Mouse (Mus musculus): ENCODE measurements around the gene Tpm1. TPM values are rescaled to one million over a fixed set of nuclear protein-coding genes. Genes with fewer than 3 reads are reported as not detected.

The Tpm1 gene
- polyA plus RNA-seq, 1 experiment from 2014 or later = 85.7 TPM

GRCm38 (mm10) chr9:67071596-67071995 is 22.4 kb upstream of the Tpm1 start:
- Histone ChIP-seq H3K4me3 (ENCODE audit: low read depth, low read length) (no peak overlapping the region), H3K9ac (replicated peaks) (no peak overlapping the region), H3K27ac (ENCODE audit: low read depth) (no peak overlapping the region), H3K4me2 (ENCODE audit: low read depth, low read length) (no peak overlapping the region), H3K9me3 (ENCODE audit: low read length) (no peaks in the 10 kb centered on the region), H3K36me3 (replicated peaks; ENCODE audit: insufficient read depth, low read length) (no peaks in the 10 kb centered on the region), H3K27me3 (ENCODE audit: insufficient read depth, low read length) (no peaks in the 10 kb centered on the region), H3K4me1 (ENCODE audit: insufficient read depth) (peaks cover 4% of the 10 kb centered on the region; the same call in 1 of the 2 replicates)
- WGBS (ENCODE audit: insufficient replicate concordance) = 56% methylated on average over 7 of the region's 7 CpGs
- ATAC-seq (no peak), DNase-seq (no peak)
- no peak for TF ChIP-seq EP300 (IDR thresholded peaks at IDR 0.05; ENCODE audit: low read depth)
- TF ChIP-seq CTCF (IDR thresholded peaks at IDR 0.05; ENCODE audit: low read depth) = no peak

- Histone ChIP-seq H3K9ac (replicated peaks) (no peak overlapping the region), H3K9me3 (ENCODE audit: low read length) (no peaks in the 10 kb centered on the region), H3K4me2 (ENCODE audit: low read depth, low read length) (no peak overlapping the region), H3K36me3 (replicated peaks; ENCODE audit: insufficient read depth, low read length) (no peaks in the 10 kb centered on the region), H3K4me1 (ENCODE audit: insufficient read depth) (peaks cover 4% of the 10 kb centered on the region; the same call in 1 of the 2 replicates), H3K27ac (ENCODE audit: low read depth) (no peak overlapping the region), H3K27me3 (ENCODE audit: insufficient read depth, low read length) (no peaks in the 10 kb centered on the region), H3K4me3 (ENCODE audit: low read depth, low read length) (no peak overlapping the region)
- TF ChIP-seq EP300 (IDR thresholded peaks at IDR 0.05; ENCODE audit: low read depth) (no peak), CTCF (IDR thresholded peaks at IDR 0.05; ENCODE audit: low read depth) (no peak)
- DNase-seq (no peak), ATAC-seq (no peak)
- 43% methylated on average over 6 of the region's 6 CpGs for WGBS (ENCODE audit: insufficient replicate concordance)
These were observed 21.9 kb upstream of the Tpm1 start for GRCm38 (mm10) chr9:67071103-67071502.

GRCm38 (mm10) chr9:67066616-67067015 is 17.4 kb upstream of the Tpm1 start:
- H3K9me3 ChIP-seq (ENCODE audit: low read length) = no peaks in the 10 kb centered on the region
- H3K4me3 ChIP-seq (ENCODE audit: low read depth, low read length) = no peak overlapping the region
- no peak overlapping the region for H3K27ac ChIP-seq (ENCODE audit: low read depth)
- H3K9ac ChIP-seq (replicated peaks) = no peak overlapping the region
- TF ChIP-seq CTCF (IDR thresholded peaks at IDR 0.05; ENCODE audit: low read depth) (no peak), EP300 (IDR thresholded peaks at IDR 0.05; ENCODE audit: low read depth) (no peak)
- DNase-seq (no peak), ATAC-seq (no peak)
- no peaks in the 10 kb centered on the region for H3K36me3 ChIP-seq (replicated peaks; ENCODE audit: insufficient read depth, low read length)
- no peak overlapping the region for H3K4me2 ChIP-seq (ENCODE audit: low read depth, low read length)
- no peaks in the 10 kb centered on the region for H3K27me3 ChIP-seq (ENCODE audit: insufficient read depth, low read length)
- H3K4me1 ChIP-seq (ENCODE audit: insufficient read depth) = peaks cover 4% of the 10 kb centered on the region; the same call in 1 of the 2 replicates
- WGBS (ENCODE audit: insufficient replicate concordance) = 87% methylated on average over 6 of the region's 6 CpGs

- TF ChIP-seq CTCF (IDR thresholded peaks at IDR 0.05; ENCODE audit: low read depth) = no peak
- no peak for TF ChIP-seq EP300 (IDR thresholded peaks at IDR 0.05; ENCODE audit: low read depth)
- Histone ChIP-seq H3K9me3 (ENCODE audit: low read length) (no peaks in the 10 kb centered on the region), H3K27ac (ENCODE audit: low read depth) (no peak overlapping the region), H3K9ac (replicated peaks) (no peak overlapping the region), H3K4me2 (ENCODE audit: low read depth, low read length) (no peak overlapping the region), H3K4me1 (ENCODE audit: insufficient read depth) (no peaks in the 10 kb centered on the region), H3K36me3 (replicated peaks; ENCODE audit: insufficient read depth, low read length) (no peaks in the 10 kb centered on the region), H3K27me3 (ENCODE audit: insufficient read depth, low read length) (no peaks in the 10 kb centered on the region), H3K4me3 (ENCODE audit: low read depth, low read length) (no peak overlapping the region)
- no peak for ATAC-seq
- WGBS (ENCODE audit: insufficient replicate concordance) = 75% methylated on average over 12 of the region's 12 CpGs
- no peak for DNase-seq
These were observed 10.5 kb upstream of the Tpm1 start for GRCm38 (mm10) chr9:67059714-67060113.

DNA sequence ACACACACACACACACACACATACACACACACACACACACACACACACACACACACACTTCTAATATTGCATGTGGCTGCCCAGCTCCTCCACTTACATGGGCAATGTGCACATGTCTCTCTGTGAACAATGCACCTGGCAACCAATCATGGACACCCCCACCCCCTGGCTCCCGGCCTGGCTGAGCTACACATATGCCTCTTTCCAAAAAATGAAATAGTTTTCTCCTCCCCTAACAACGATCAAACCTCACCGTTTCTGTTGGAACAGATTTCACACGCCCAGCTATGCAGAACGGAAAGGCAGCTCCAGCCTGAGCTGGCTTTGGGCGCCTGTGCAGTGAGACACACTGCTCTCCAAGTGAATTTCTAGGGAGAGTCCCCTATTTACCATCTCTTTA is 9.2 kb upstream of the Tpm1 start:
- ATAC-seq (no peak), DNase-seq (no peak)
- WGBS (ENCODE audit: insufficient replicate concordance) = 73% methylated on average over 6 of the region's 6 CpGs

GRCm38 (mm10) chr9:67050736-67051337 is 1.6 kb upstream of the Tpm1 start:
- ATAC-seq = no peak
- H3K27me3 ChIP-seq (ENCODE audit: insufficient read depth, low read length) = peaks cover 53% of the 10 kb centered on the region
- DNase-seq = no peak
- H3K36me3 ChIP-seq (replicated peaks; ENCODE audit: insufficient read depth, low read length) = no peaks in the 10 kb centered on the region
- TF ChIP-seq CTCF (IDR thresholded peaks at IDR 0.05; ENCODE audit: low read depth) = no peak
- no peak for TF ChIP-seq EP300 (IDR thresholded peaks at IDR 0.05; ENCODE audit: low read depth)
- no peak overlapping the region for H3K27ac ChIP-seq (ENCODE audit: low read depth)
- H3K4me3 ChIP-seq (ENCODE audit: low read depth, low read length) = no peak overlapping the region
- no peaks in the 10 kb centered on the region for H3K9me3 ChIP-seq (ENCODE audit: low read length)
- WGBS (ENCODE audit: insufficient replicate concordance) = 83% methylated on average over 6 of the region's 6 CpGs
- H3K4me1 ChIP-seq (ENCODE audit: insufficient read depth) = peaks cover 21% of the 10 kb centered on the region
- no peak overlapping the region for H3K9ac ChIP-seq (replicated peaks)
- H3K4me2 ChIP-seq (ENCODE audit: low read depth, low read length) = no peak overlapping the region

More for the DNA sequence above, 9.2 kb upstream of the Tpm1 start:
- no peaks in the 10 kb centered on the region for H3K9me3 ChIP-seq (ENCODE audit: low read length)
- H3K27me3 ChIP-seq (ENCODE audit: insufficient read depth, low read length) = no peaks in the 10 kb centered on the region
- no peak overlapping the region for H3K27ac ChIP-seq (ENCODE audit: low read depth)
- TF ChIP-seq EP300 (IDR thresholded peaks at IDR 0.05; ENCODE audit: low read depth) = no peak
- TF ChIP-seq CTCF (IDR thresholded peaks at IDR 0.05; ENCODE audit: low read depth) = no peak
- H3K4me3 ChIP-seq (ENCODE audit: low read depth, low read length) = no peak overlapping the region
- no peak overlapping the region for H3K4me2 ChIP-seq (ENCODE audit: low read depth, low read length)
- no peaks in the 10 kb centered on the region for H3K4me1 ChIP-seq (ENCODE audit: insufficient read depth)
- no peak overlapping the region for H3K9ac ChIP-seq (replicated peaks)
- no peaks in the 10 kb centered on the region for H3K36me3 ChIP-seq (replicated peaks; ENCODE audit: insufficient read depth, low read length)

Data from liver, postnatal 0 days (tissue).